Mouse (Mus musculus): ENCODE results near the gene Olig2. TPM values are rescaled to one million over a fixed set of nuclear protein-coding genes. Genes with fewer than 3 reads are reported as not detected.
A peak's percentile ranks its signal among the peaks of the same experiment; 100 is the strongest.
"Not testable (repeated sequence)": the region's sequence is repeated elsewhere in the genome, so short reads cannot be mapped to it uniquely, and the experiment has no call there.

The Olig2 gene
- polyA plus RNA-seq, 1 experiment = not detected

DNA sequence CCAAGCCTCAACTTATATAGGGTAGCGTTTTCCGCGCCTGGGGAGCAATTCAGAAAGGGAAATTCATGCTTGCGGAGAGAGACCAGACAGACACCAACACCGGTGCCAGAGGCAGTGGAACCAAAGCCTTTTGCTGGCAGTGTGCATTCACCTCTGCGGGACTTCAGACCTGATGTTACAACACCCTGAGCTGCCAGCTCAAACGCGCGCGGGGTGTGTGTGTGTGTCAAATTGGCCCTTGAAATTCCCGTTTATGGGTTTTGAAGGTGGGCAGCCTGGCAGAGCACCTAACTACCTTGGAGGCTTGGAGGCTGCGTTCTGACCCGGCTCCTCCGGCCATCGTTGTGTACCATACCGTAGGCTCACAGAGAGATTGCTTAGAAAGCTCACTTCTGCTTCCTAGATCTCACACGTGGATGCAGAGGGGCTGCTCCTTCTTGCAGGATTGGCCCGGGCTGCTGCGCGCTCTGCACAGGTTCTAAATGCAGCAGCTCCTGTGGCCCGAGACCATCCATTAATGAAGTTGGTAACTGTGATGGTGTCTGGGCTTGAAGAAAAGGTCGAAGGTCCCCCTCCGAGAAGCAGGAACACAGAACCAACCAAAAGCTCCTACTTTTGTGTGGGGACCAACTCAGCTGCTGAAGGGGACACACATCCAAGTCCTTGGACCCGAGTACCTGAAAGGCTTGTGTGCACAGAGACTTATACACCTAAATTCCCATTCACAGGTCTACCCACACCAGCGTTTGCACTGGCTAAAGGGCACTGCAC lies 7.4 kb downstream of the Olig2 start:
- H3K27ac ChIP-seq (ENCODE audit: insufficient read depth, low read depth, low read length) = no peak overlapping the region
- no peaks in the 10 kb centered on the region for H3K4me1 ChIP-seq (ENCODE audit: control insufficient read depth, insufficient read depth, insufficient read length, low read length)
- no peaks in the 10 kb centered on the region for H3K36me3 ChIP-seq (ENCODE audit: control insufficient read depth, insufficient read depth, low read length)
- H3K27me3 ChIP-seq (ENCODE audit: control insufficient read depth, insufficient read depth, low read length) = peaks cover 52% of the 10 kb centered on the region
- no peak for TF ChIP-seq CTCF (IDR thresholded peaks at IDR 0.05; ENCODE audit: extremely low read depth, insufficient read length, insufficient replicate concordance, low read depth, low read length)
- no peak for TF ChIP-seq POLR2A (IDR thresholded peaks at IDR 0.05; ENCODE audit: low read depth, low read length)
- 8% methylated on average over 25 of the region's 25 CpGs for WGBS
- no peak overlapping the region for H3K4me3 ChIP-seq (ENCODE audit: low read depth, low read length)

DNA sequence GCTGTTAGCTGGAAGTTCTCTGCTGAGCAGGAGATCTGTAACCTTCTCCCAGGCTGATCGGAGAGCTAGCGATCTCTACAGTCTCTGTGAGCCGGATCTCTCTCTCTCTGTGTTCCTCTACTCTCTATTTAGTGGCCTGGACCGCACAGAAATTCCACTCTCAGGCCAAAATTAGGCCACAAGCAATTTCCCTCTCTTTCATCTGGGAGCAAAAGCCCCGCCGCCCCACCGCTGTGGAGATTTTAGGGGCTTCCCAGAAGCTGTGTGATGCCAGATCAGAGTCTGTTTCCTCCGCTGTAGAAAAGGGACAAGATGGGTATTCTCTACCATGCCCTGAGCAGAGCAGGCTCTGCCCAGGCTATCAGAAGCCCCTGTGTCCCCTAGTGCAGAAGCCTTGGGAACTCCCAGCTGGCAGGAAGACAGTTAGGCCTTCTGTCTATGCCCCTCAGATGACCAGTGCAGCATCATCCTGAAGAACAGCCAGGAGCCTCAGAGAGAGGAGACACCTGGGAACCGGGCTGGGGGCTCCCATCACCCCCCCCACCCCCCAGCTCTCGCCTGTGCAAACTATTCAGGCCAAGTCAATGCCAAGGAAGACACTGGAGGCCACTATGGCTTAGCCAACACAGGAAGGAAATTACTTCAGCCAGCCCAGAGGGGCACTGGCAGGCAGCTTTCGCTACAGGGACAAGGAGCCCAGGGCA lies 8.1 kb downstream of the Olig2 start:
- Histone ChIP-seq H3K36me3 (ENCODE audit: control insufficient read depth, insufficient read depth, low read length) (no peaks in the 10 kb centered on the region), H3K27ac (ENCODE audit: insufficient read depth, low read depth, low read length) (no peak overlapping the region), H3K4me1 (ENCODE audit: control insufficient read depth, insufficient read depth, insufficient read length, low read length) (no peaks in the 10 kb centered on the region), H3K27me3 (ENCODE audit: control insufficient read depth, insufficient read depth, low read length) (peaks cover 45% of the 10 kb centered on the region), H3K4me3 (ENCODE audit: low read depth, low read length) (no peak overlapping the region)
- 37% methylated on average over 11 of the region's 11 CpGs for WGBS
- TF ChIP-seq POLR2A (IDR thresholded peaks at IDR 0.05; ENCODE audit: low read depth, low read length) = no peak
- TF ChIP-seq CTCF (IDR thresholded peaks at IDR 0.05; ENCODE audit: extremely low read depth, insufficient read length, insufficient replicate concordance, low read depth, low read length) = no peak

DNA sequence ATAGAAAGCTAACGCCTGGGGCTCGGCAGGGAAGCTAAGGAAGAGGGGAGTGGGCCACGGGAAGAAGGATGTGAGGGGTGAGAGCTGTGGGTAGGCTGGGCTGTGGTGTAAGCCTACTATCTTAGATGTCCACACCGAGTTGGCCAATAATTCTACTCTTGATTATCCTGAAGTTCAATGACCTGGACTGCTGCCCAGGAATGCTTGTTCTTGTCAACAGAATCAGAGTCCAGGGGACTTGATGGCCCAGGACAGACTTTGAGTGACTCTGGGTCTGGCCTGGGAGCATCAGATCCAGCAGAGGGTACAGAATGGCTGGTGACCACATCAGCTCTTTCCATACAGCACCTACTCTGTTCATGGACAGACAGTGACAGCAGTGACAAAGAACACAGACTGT lies 13.8 kb downstream of the Olig2 start:
- H3K4me3 ChIP-seq (ENCODE audit: low read depth, low read length) = no peak overlapping the region
- no peak for TF ChIP-seq POLR2A (IDR thresholded peaks at IDR 0.05; ENCODE audit: low read depth, low read length)
- no peak for TF ChIP-seq CTCF (IDR thresholded peaks at IDR 0.05; ENCODE audit: extremely low read depth, insufficient read length, insufficient replicate concordance, low read depth, low read length)
- no peak overlapping the region for H3K27ac ChIP-seq (ENCODE audit: insufficient read depth, low read depth, low read length)
- 34% methylated on average over 4 of the region's 4 CpGs for WGBS
- no peaks in the 10 kb centered on the region; the same call in 1 of the 2 replicates for H3K27me3 ChIP-seq (ENCODE audit: control insufficient read depth, insufficient read depth, low read length)
- no peaks in the 10 kb centered on the region for H3K4me1 ChIP-seq (ENCODE audit: control insufficient read depth, insufficient read depth, insufficient read length, low read length)
- no peaks in the 10 kb centered on the region for H3K36me3 ChIP-seq (ENCODE audit: control insufficient read depth, insufficient read depth, low read length)

DNA sequence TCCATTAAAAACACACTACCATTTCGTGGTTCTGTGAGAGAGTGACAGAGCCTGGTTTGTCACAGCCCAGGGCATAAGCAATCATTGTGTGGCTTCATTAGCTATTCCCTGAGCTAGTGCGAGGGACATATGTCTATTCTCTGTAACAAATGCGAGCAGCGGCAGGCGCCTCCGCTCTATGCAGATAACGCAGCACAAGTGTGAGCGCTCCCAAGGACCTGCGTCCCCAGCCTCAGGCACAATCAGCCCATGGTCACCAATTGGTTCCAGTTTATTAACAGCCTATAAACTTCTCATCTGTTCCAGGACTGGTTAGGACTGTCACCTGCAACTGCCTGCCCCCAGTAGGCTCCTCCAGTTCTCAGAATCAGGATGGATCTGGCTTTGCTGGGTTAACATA lies 21.0 kb downstream of the Olig2 start:
- H3K27ac ChIP-seq (ENCODE audit: insufficient read depth, low read depth, low read length) = no peak overlapping the region
- H3K4me3 ChIP-seq (ENCODE audit: low read depth, low read length) = no peak overlapping the region
- H3K36me3 ChIP-seq (ENCODE audit: control insufficient read depth, insufficient read depth, low read length) = no peaks in the 10 kb centered on the region
- H3K4me1 ChIP-seq (ENCODE audit: control insufficient read depth, insufficient read depth, insufficient read length, low read length) = no peaks in the 10 kb centered on the region
- no peak for TF ChIP-seq POLR2A (IDR thresholded peaks at IDR 0.05; ENCODE audit: low read depth, low read length)
- no peak for TF ChIP-seq CTCF (IDR thresholded peaks at IDR 0.05; ENCODE audit: extremely low read depth, insufficient read length, insufficient replicate concordance, low read depth, low read length)
- 79% methylated on average over 9 of the region's 9 CpGs for WGBS
- H3K27me3 ChIP-seq (ENCODE audit: control insufficient read depth, insufficient read depth, low read length) = peaks cover 3% of the 10 kb centered on the region; the same call in 1 of the 2 replicates

DNA sequence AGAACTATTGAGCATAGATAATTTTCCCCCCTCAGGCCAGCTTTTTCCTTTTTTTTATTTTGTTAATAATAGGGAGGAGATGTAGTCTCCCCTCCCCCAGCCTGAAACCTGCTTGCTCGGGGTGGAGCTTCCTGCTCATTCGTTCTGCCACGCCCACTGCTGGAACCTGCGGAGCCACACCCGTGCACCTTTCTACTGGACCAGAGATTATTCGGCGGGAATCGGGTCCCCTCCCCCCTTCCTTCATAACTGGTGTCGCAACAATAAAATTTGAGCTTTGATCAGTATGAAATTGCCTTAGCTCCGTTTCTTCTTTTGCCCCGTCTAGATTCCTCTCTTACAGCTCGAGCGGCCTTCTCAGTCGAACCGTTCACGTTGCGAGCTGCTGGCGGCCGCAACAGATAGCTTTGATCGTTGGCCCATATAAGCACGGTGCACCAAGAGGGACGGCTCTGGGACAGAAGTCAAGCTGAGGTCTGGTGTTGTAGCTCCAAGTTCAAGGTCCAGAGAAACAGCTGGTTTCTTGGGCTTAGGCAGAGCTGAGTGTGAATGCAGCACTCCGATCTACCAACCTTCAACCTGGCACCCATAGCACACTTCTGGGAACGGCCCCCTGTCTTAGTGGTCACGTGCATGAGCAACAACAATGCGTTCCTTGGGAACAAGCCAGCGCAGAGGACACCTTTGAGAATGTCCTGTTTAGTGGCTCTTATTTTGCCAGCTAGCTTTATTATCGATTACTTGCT lies 30.3 kb downstream of the Olig2 start:
- peaks cover 15% of the 10 kb centered on the region; the same call in 1 of the 2 replicates for H3K4me1 ChIP-seq (ENCODE audit: control insufficient read depth, insufficient read depth, insufficient read length, low read length)
- peak overlapping the region; percentile 32 for H3K27ac ChIP-seq (ENCODE audit: insufficient read depth, low read depth, low read length)
- not testable (repeated sequence) for H3K36me3 ChIP-seq (ENCODE audit: control insufficient read depth, insufficient read depth, low read length); H3K27me3 ChIP-seq (ENCODE audit: control insufficient read depth, insufficient read depth, low read length)
- WGBS = 4% methylated on average over 19 of the region's 28 CpGs
- peak overlapping the region; percentile 22 for H3K4me3 ChIP-seq (ENCODE audit: low read depth, low read length)

DNA sequence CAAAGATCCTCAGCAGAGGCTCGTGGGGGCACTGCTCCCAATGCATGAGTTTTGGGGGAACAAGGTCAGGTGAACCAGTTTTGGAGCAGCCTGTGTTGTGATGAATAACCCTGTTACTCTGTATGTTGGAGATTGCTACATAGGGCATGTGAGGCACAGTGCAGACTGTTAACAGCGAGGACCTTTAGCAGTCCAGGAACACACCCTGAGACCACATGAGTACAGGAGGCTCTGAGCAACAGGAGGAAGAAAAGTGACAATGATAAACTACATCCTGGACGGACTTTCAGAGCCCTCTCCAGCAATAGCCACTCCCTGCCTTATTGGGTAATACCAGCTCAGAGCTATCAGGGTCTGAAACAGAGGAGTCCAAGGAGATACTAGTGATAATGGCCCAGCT lies 33.7 kb downstream of the Olig2 start:
- Histone ChIP-seq H3K36me3 (ENCODE audit: control insufficient read depth, insufficient read depth, low read length) (no peaks in the 10 kb centered on the region), H3K27ac (ENCODE audit: insufficient read depth, low read depth, low read length) (no peak overlapping the region), H3K4me1 (ENCODE audit: control insufficient read depth, insufficient read depth, insufficient read length, low read length) (peaks cover 15% of the 10 kb centered on the region; the same call in 1 of the 2 replicates), H3K4me3 (ENCODE audit: low read depth, low read length) (no peak overlapping the region), H3K27me3 (ENCODE audit: control insufficient read depth, insufficient read depth, low read length) (no peaks in the 10 kb centered on the region)
- 37% methylated on average over 3 of the region's 3 CpGs for WGBS
- TF ChIP-seq CTCF (IDR thresholded peaks at IDR 0.05; ENCODE audit: extremely low read depth, insufficient read length, insufficient replicate concordance, low read depth, low read length) (no peak), POLR2A (IDR thresholded peaks at IDR 0.05; ENCODE audit: low read depth, low read length) (no peak)

DNA sequence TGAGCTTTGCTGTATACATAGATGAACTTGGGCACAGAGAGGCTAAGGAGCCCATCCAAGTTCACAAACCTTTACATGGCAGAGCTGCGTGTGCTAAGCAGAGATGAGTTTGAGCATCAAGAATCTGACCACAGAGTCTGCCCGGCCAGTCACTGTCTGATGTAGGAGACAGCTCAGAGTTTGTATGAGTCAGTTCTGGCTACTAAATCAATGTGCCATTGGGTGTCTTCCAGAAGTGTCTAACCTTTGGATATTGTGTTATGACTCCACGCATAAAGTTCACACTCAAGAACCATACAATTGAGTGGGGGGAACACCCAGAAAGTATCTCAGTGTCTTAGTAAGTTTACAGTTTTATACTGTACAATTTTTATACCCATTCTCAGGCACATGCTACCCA lies 35.6 kb downstream of the Olig2 start:
- H3K4me1 ChIP-seq (ENCODE audit: control insufficient read depth, insufficient read depth, insufficient read length, low read length) = peaks cover 14% of the 10 kb centered on the region; the same call in 1 of the 2 replicates
- peaks cover under 1% of the 10 kb centered on the region; the same call in 1 of the 2 replicates for H3K27me3 ChIP-seq (ENCODE audit: control insufficient read depth, insufficient read depth, low read length)
- no peak overlapping the region for H3K4me3 ChIP-seq (ENCODE audit: low read depth, low read length)
- H3K36me3 ChIP-seq (ENCODE audit: control insufficient read depth, insufficient read depth, low read length) = no peaks in the 10 kb centered on the region
- no peak for TF ChIP-seq CTCF (IDR thresholded peaks at IDR 0.05; ENCODE audit: extremely low read depth, insufficient read length, insufficient replicate concordance, low read depth, low read length)
- TF ChIP-seq POLR2A (IDR thresholded peaks at IDR 0.05; ENCODE audit: low read depth, low read length) = no peak
- H3K27ac ChIP-seq (ENCODE audit: insufficient read depth, low read depth, low read length) = no peak overlapping the region
- WGBS = 69% methylated on average over 3 of the region's 3 CpGs
